Mouse (Mus musculus) bone marrow, adult 2 months (tissue): ENCODE data around the gene Tspan5.

Experiments used
- CTCF ChIP-seq: fragments of 200-500 bp; IDR thresholded peaks from 2 replicates; pipeline ENCODE4 v1.5.1; 2011; ENCODE audit warnings: low read length, control low read depth; ENCODE audit not compliant: control insufficient read depth, insufficient read depth
- POLR2A ChIP-seq: fragments of 200-500 bp; IDR thresholded peaks from 2 replicates; pipeline ENCODE4 v1.6.1; 2011; ENCODE audit warnings: low read depth, mild to moderate bottlenecking, control low read depth, low read length, borderline replicate concordance; ENCODE audit not compliant: control insufficient read depth

GRCm38 (mm10) chr3:138918241-138918640 is 176.2 kb downstream of the Tspan5 start:
- TF ChIP-seq CTCF (no peak), POLR2A (no peak)
